Mouse (Mus musculus): Measurements from ENCODE around the gene Mgam.
A peak's percentile ranks its signal among the peaks of the same experiment; 100 is the strongest.
"Not testable (repeated sequence)": the region's sequence is repeated elsewhere in the genome, so short reads cannot be mapped to it uniquely, and the experiment has no call there.

Mgam gene

DNA sequence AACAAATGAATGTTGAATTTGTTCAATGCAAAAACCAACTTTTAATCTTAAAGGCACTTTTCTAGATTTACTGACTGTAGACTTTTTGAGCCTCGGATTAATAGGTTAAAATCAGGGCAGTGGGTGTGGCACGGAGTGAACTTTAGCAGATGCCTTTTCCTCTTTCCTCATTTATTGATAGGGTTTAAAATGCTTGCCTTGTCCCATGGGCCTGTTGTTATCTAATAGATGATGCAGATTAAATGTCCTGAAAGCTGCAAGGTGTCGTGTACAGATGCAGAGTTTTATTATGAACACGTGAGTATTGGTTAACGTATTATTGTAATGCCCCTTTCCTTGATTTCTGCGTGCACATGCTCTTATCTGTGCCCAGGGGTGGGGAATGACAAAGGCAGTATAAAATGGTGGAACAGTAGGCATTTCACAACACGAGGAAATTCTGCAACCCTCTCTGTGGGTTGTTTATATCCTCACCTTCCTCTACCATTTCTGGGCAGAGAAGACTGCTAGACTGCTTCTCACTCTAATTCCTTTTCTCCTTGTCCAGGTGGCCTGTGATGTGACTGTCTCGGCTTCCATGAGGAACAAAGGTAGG, at the start of gene Mgam:
TSS of gene Mgam (plus strand) at position 426 of the 595 bp plus-strand sequence.
- no peak for DNase-seq (ENCODE audit: low spot score)

DNA sequence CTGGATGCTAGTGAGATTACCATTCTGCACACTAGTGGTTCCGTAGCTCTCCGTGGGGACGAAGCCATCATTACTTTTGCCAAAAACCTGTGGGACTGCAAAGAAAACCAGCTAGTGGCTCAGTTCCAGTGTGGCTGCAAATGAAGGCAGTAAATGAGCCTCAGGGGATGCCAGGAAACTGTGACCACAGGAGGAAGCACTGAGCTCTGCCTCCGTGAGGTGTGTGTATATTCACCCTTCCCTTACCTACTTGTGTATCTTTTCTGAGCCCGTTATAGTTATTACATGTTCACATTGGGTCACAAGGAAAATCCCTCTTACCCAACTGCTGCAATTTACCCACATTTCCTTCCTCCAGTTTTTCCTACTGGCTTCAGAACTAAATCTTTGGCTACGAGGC, 44.3 kb upstream of the Mgam start:
- DNase-seq (ENCODE audit: low spot score), result no peak

DNA sequence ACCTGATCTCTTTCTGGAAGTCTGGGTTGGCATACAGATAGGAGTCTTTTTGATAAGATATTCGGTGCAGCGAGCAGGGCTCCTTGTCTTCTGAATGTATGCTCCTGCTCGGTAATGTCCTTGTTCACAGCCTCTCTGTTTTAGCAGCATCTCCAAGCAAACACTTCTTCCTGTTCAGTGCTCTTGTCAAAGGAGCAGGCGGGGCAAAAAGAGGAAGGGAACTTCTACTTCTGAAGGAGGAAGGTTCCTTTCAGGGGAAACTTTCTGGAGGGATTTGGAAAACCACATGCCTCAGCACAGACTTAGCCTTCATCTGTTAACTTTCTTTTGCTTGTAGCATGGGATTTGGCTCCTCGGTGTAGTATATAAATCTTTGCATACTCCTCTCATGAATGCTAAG, 43.0 kb upstream of the Mgam start, which contains the start of gene Clec5a:
TSS of gene Clec5a (minus strand) at position 177 of the 400 bp plus-strand sequence.
- no peak for DNase-seq (ENCODE audit: low spot score)

DNA sequence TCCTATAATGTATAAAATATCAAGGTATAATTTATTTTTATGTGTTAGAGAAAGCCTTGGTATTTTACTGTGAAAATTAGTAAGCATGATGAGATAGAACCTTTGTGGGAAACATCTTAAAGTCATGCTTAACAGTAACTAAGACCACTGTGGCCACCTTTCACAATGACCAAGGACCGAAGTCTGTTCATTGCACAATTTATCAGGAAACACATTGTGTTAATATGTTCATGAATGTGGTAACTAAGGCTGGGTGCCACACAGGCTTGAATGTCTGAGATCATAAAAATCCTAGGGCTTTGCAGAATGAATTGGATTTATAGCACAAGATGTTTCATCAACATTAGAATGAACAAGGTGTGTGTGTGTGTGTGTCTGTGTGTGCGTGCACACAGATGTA, 40.3 kb upstream of the Mgam start:
- DNase-seq (ENCODE audit: low spot score), result no peak

DNA sequence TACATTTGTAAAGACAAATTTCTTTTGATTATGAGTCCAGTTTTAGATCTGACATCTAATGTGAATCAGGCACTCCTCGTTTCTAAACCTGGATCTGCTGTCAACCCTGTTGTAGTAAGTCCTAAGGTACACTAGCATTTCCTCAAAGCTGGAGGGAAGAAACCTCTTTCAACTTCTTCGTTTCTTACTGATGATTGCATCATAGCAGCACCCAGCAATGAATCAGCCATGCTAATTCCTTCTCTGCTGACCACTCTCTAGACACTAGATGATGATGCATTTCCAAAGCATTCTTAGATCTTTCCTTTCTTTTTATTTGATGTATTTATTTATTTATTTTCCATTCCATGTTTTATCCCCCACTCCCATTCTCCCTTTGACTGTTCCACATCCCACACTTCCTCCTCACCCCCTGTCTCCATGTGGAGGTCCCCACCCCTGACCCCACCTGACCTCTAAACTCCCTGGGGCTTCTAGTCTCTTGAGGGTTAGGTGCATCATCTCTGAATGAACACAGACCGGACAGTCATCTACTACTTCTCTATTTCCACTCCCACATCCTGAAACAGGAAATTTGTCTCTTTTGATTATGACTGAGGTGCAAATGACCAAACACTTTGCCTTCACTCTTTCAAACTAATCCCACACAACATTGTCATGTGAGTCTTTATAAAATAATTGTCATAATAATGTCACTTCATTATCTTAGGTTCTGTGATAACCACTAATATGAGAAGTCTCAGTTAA, 33.7 kb upstream of the Mgam start:
- no peak for DNase-seq (ENCODE audit: low spot score)

DNA sequence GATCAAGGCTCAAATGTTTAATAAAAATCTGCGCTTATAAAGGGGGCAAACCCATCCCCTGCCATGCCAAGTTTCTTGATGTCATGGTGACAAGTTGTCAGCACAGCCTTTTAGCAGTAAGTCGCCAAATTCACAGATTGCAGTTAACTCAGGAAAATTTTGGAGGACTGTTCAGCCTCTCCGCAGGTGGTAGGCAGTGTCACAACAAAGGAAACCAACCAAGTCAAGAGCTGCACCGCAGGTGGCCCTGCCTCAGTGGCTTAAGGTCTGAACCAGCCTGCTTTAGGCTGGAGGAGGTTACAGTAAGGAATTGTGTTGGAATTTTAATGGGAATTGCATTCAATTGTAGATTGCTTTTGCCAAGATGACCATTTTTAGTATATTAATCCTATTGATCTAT, 30.1 kb upstream of the Mgam start:
- DNase-seq (ENCODE audit: low spot score), result not testable (repeated sequence)

DNA sequence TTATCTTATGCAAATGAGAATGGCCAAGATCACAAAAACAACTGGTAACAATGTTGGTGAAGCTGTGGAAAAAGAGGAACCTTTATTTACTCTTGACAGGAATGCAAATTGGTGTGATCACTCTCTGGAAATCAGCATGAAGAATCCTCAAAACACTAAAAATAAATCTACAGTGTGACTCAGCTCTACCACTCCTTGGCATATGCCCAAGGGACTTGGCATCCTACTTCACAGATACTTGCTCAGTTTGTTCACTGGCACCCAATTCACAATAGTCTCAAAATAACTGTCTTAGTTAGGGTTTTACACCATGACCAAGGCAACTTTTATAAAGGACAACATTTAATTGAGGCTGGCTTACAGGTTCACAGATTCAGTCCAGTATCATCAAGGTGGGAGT, 21.2 kb upstream of the Mgam start:
- DNase-seq (ENCODE audit: low spot score), result no peak

DNA sequence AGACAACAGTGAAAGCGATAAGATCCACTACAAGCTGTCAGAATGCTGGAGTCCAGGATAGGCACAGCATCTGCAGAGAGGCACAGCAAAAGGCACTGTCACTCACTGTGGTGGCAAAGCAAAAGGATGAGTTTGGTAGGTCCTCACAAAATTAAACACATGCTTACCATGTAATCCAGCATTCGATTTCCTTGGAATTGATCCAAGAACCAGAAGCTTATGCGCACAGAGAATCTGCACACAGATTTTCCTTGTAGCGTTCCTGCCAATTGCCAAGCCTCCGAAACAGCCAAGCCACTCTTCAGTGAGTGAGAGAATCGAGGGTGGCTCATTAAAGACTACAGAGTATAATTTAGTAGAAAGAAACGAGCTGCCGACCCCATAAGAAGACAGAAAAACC, 18.4 kb upstream of the Mgam start:
- DNase-seq (ENCODE audit: low spot score), result no peak

DNA sequence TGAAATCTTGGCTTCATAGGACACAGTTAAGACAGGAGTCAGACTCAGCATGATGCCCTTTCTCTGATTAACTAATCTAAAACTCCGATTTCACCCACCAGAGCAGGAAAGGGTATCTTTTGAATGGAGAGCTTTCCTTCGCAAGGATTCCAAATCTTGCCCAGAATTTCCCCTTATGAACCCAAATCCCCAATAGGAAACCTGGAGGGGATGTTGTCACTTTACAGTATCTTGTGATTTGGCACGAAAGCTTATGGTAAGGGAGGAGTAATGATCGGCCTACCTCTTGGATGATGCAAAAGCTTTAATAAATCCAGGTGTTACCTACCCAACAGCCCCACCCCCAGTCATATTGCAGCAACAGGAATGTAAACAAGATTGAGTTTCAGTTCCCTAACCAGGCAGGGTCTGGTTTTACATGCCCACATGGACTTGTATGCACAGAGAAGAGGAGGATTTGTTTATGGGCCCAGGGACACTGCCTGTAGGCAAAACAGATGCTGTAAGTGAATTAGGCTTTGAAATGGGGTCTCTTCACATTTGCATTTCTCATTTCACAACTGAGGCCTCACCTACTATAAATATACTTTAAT, 15.3 kb upstream of the Mgam start, which contains the start of gene Tas2r138:
TSS of gene Tas2r138 (minus strand) at position 51 of the 593 bp plus-strand sequence.
- no peak for DNase-seq (ENCODE audit: low spot score)

DNA sequence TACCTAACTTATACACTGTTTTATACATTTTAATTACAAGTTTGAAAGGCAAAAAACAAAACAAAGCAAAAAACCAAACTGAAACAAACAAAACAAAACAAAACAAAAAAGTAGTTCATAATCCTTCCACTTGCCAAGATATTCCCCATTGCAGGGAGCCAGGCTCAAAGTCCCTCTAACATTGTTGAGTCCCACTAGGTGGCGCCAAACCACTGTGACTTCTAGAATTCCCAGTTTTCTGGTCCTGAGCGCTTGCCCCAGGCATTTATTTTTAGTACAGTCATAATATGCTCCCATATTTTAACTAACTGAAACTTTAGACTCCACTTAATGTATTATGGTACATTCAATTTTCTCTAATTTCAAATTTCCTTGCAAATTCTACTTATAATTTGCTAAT, 10.7 kb upstream of the Mgam start:
- peak; percentile 13 for DNase-seq (ENCODE audit: low spot score)

DNA sequence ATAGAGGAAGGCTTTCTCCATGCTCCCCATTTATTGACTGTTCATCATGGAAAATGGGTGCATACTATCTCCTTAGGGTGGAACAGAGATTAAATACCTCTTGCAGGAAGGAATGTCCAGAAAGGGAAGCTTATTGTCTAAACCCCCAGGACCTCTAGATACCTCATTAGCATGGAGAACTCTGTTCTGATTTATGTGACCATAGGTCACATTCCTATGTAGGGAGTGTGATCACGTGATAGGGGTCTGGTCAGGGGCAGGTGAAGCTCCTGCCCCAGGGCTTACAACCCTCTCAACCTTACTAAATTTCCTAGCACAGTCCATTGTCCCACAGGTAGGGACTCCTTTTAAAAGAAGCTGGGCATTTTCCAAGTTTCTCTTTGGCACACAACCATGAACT, 2.5 kb upstream of the Mgam start:
- DNase-seq (ENCODE audit: low spot score), result no peak

DNA sequence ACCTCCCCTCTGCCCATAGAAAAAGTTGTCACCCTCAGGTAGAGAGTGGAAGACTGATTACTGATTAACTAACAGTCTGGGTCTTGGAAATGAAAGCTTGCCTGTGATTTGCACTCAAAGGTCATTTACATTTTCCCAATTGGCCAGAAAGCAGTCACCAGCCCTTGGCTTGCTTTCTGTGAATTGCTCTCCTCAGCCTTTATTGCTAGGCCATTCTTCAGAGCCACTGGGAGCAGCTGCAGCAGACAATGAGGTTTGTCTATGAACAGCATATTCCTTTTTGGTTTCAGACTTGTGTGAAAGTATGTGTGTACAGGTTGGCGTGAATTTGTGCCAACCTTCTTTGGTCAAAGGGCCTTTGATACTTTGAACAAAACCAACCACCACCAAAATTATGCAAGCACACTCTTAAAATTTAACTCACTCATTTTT, 6.0 kb downstream of the Mgam start:
- no peak for DNase-seq (ENCODE audit: low spot score)

DNA sequence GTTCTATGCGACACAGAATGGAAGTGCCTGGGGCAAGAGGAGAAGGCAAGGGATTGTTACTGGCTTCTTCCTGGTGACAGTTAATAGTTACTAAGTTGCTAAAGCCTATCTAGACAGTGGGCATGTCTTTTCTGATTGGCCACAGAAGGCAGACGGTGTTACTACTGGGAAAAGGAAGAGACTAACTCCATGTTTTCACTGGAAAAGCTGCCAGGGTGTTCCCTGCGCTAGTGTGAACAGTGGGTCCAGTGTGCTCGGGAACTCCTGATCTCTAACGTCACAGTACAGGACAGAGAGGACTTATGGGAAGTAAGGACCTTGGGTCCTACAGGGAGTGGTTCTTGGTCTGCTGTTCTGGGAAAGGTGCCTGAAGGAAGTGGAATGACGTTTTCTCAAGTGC, 6.9 kb downstream of the Mgam start:
- DNase-seq (ENCODE audit: low spot score), result no peak

DNA sequence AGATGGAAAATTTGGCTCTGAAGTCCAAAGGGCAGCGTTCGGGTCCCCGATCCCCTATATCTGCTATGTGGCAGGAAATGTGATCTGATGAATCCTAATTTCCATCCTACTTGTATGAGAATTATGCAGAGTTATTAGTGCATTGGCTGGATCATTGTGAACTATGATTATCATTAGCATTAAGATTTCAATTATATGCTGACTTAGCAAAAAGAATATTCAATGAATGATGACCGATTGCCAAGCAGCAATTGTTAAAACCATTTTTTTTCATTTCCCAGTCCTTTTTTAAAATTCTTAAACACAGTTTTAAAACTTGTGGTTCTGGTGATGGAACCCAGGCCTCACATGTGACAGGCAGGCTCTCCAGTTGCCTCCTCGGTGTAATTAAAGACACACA, 9.1 kb downstream of the Mgam start:
- DNase-seq (ENCODE audit: low spot score), result no peak

DNA sequence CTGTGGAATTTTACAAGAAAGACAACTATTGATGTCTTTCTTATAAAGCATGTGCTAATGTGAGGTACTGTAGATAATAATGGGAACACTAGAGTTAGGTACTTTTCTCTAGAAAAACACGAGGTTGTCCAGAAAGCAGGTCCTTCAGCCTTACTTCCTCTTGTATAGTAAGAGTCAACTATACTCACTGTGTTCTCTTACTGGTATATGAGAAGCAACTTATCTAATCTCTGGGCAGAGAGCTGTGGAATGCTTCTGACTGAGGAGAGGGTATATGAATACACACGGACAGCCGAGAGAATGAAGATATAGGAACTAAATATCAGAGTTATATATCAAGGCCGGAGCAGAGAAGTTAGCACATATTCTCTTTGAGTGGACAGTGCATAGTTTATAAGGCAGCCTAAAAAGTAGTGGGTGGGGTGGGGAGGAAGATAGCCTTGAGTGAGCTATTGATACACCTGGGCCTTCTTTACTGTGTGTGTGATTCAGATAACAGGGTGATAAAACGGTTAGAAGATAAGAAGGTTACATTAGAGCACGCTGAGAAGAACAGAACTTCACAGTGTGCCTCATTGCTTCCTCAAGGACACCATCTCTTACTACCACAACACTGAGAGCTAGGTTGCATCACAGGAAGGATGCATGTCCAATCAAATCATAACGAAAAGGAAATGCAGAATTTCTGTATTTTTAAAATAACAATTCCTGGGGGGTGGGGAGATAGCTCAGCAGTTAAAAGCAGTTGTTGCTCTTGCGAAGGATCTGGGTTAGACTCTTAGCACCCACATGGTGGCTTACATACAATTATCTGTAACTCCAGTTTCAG, 12.3 kb downstream of the Mgam start:
- no peak for DNase-seq (ENCODE audit: low spot score)

DNA sequence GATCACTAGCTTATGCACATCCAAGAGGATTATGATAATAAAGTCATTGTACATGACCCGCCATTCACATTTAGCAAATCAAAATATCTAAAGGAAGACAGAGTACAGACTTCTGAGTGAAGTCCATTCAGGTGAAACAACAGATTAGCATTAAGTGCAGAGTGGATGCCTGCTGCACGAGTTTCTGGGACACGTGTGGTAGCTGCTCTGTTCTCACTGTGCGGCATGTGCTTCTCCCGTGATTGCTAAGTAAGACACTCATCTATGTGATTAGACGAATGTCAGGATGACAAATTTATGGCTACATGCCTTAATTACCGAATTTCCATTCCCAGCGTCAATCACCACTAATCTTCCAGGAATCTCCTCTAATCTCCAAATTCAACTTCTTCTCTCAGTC, 17.1 kb downstream of the Mgam start:
- DNase-seq (ENCODE audit: low spot score), result no peak

DNA sequence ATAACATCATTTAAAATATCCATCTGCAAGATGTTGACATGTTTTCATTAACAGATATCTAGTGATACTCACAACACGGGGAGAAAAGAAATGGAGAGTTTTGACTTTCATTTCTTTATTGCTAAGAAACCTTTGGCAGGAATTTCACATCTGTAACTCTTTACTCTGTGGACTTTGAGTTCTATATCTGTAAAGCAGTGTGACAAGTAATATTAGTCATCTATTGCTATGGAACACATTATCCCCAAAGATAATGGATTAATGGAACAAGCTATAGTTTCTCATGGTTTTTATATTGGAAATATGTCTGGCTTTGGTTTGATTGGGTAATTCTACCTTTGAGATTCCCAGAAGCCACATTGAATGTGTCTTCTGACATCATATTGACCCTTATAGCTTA, 22.3 kb downstream of the Mgam start:
- no peak for DNase-seq (ENCODE audit: low spot score)

DNA sequence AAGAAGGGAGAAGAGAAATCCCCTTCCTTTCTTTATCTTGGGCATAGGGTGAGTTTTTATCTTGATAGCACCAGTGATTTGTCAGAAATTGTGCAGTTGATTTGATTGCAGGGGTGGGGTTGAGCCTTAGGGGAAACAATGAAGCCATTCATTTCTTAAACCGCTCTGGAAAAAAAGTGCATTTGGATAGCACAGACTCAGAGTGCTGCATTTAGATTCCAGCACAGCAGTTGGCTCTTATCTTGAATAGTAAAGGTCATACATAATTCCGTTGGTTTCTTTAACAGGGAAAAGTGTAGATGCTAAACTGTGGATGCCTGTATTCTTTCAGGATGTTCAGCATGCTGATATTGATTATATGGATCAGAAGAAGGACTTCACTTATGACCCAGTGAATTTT, 32.3 kb downstream of the Mgam start:
- DNase-seq (ENCODE audit: low spot score), result no peak

DNA sequence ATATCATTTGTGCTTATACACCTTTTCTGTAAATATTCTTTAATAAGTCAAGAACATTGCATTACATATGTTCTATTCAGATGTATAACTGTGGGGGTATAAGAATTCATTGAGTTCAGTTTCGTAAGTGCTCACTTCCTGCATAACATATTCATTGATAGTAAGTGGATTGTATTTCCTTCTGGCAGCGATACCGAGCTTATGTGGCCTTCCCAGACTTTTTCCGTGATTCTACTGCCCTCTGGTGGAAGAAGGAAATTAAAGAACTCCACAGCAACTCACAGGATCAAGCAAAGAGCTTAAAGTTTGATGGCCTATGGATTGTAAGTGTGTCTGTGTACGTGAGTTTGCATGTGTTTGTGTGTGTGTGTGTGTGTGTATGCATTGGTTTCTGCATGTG, 60.5 kb downstream of the Mgam start:
- peak; percentile 37 for DNase-seq (ENCODE audit: low spot score)

DNA sequence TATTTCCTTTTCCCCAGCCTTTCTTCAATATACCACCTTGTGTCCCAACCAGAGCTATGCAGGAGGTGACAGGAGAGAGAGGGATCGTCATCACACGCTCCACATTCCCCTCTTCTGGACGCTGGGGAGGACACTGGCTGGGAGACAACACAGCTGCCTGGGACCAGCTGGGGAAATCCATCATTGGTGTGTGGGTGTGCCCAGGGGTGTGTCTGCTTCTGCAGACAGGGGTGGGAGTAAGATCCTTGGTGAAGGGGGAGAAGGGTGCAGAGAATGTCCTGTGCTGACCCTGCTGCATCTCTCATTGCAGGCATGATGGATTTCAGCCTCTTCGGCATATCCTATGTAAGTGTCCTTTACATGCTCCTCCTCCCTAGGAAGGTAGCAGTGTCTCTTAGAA, 63.4 kb downstream of the Mgam start:
- DNase-seq (ENCODE audit: low spot score), result not testable (repeated sequence)

DNA sequence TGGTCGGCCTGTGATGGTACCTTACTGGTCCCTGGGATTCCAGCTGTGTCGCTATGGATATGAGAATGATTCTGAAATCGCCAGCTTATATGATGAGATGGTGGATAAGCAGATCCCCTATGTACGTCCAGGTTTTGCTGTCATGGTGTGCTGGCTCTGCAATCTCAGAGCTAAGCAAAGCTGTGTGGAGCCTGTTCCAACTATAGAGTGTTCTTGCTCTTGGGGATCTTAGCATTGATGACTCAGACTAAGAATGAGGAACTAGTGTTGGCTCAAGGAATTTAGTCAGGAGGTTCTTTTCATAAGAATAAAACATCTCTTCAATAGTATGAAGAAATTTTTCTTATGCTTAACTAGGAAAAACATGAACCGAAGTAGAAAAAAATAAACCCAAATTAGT, 84.9 kb downstream of the Mgam start:
- DNase-seq (ENCODE audit: low spot score), result not testable (repeated sequence)

DNA sequence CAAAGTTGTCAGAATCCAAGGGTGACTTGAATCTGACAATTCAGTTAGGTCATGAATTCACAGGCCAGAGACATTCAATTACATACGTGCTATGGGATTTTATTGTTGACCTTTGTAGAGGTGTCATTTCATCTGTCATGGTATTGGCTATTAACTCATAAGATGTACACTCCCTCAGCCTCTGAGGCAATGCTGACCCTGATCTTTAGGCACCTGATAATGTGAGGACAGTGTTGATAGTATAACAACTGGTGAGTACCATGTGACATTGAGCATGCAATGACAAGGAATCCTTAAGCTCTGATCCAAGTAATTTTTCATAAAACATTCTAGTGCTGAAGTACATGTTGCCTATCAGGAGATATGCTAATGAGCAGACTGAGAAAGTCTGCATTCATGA, 87.1 kb downstream of the Mgam start:
- no peak for DNase-seq (ENCODE audit: low spot score)

DNA sequence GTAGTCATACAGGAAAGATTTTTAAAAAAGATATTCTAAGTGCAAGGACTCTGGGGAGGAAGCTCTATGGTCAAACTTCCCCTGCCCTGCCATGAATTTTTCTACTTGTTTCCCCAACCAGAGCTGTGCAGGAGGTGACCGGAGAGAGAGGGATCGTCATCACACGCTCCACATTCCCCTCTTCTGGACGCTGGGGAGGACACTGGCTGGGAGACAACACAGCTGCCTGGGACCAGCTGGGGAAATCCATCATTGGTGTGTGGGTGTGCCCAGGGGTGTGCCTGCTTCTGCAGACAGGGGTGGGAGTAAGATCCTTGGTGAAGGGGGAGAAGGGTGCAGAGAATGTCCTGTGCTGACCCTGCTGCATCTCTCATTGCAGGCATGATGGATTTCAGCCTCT, 99.9 kb downstream of the Mgam start:
- not testable (repeated sequence) for DNase-seq (ENCODE audit: low spot score)

Data from c-Kit-positive CD71-positive TER-119-positive erythroid progenitor cells, embryonic 14.5 days (primary cell).